15 mouse cellular contexts compared by ENCODE assay signal in genomic region chr4:44507861-44508260, GRCm38 (mm10).
DNase-seq lines count a peak whose midpoint lies in the region; ATAC-seq and TF ChIP-seq lines count a peak whose summit lies in the region.
"Had no signal": no experiment of that assay in that cellular context is flagged by ENCODE, and none has a peak within 500 bp of the region (broad histone marks: within the 10 kb centered on the region; RNA-seq: fewer than 3 reads in every experiment).

No protein-coding gene starts in this region.

- intact Hi-C loops in left cerebral cortex, postnatal 10 days (cut with DNase I) = no loop called here

- no peak for DNase-seq in forebrain, postnatal 0 days
- no peak for DNase-seq in stomach, postnatal 0 days (ENCODE audit: low spot score)
- DNase-seq in mesoderm, embryonic 11.5 days (ENCODE audit: low read depth, low spot score) = peak; percentile 37
- DNase-seq in left cerebral cortex, postnatal 10 days (ENCODE audit: extremely low spot score in 1 of 2, low spot score in 2 of 2) = no peak
- DNase-seq in urinary bladder, postnatal 36 days (ENCODE audit: low spot score in 2 of 2) = no peak
- DNase-seq: adrenal gland, adult 2 months; cerebellum, adult 11-12 months; gastrocnemius, postnatal 36 days; kidney, adult 8-10 months; thymus, adult 18-20 months had no signal

- H3K27ac ChIP-seq in forebrain, embryonic 12.5 days = no peak overlapping the region
- H3K27ac ChIP-seq in forebrain, postnatal 0 days (ENCODE audit: low read depth, low read length) = no peak overlapping the region
- no peak overlapping the region for H3K27ac ChIP-seq in stomach, embryonic 14.5 days (ENCODE audit: low read length)
- H3K27ac ChIP-seq in stomach, postnatal 0 days (replicated peaks) = no peak overlapping the region
- H3K27ac ChIP-seq in heart, embryonic 11.5 days (ENCODE audit: low read depth, low read length) = no peak overlapping the region
- H3K27ac ChIP-seq: embryonic facial prominence, embryonic 13.5 days; limb, embryonic 13.5 days had no signal

- no peak for TF ChIP-seq EP300 in stomach, postnatal 0 days (optimal IDR thresholded peaks at IDR 0.05)

- H3K9ac ChIP-seq in forebrain, embryonic 12.5 days = no peak overlapping the region
- H3K9ac ChIP-seq in forebrain, postnatal 0 days = no peak overlapping the region
- H3K9ac ChIP-seq in stomach, embryonic 14.5 days (replicated peaks; ENCODE audit: low read depth, low read length) = no peak overlapping the region
- H3K9ac ChIP-seq in stomach, postnatal 0 days (ENCODE audit: low read length) = no peak overlapping the region
- H3K9ac ChIP-seq in heart, embryonic 11.5 days (ENCODE audit: low read depth, low read length) = no peak overlapping the region
- H3K9ac ChIP-seq: embryonic facial prominence, embryonic 13.5 days; limb, embryonic 13.5 days had no signal

- peaks cover 87% of the 10 kb centered on the region for H3K27me3 ChIP-seq in forebrain, embryonic 12.5 days
- peaks cover 27% of the 10 kb centered on the region for H3K27me3 ChIP-seq in forebrain, postnatal 0 days (ENCODE audit: insufficient read depth, low read length)
- H3K27me3 ChIP-seq in stomach, embryonic 14.5 days (ENCODE audit: control insufficient read depth, insufficient read depth, low read length) = peaks cover 5% of the 10 kb centered on the region; the same call in 1 of the 2 replicates
- H3K27me3 ChIP-seq in stomach, postnatal 0 days (ENCODE audit: control insufficient read depth, insufficient read depth, low read length) = no peaks in the 10 kb centered on the region
- H3K27me3 ChIP-seq in heart, embryonic 11.5 days (ENCODE audit: control insufficient read depth, insufficient read depth, low read length) = peaks cover 13% of the 10 kb centered on the region

- peak overlapping the region; percentile 29; the same call in 1 of the 2 replicates for H3K4me2 ChIP-seq in forebrain, embryonic 12.5 days
- H3K4me2 ChIP-seq in forebrain, postnatal 0 days (ENCODE audit: low read depth) = no peak overlapping the region
- 0 out of 2 replicates have a peak overlapping the region, but pooled peaks have one; percentile 12 for H3K4me2 ChIP-seq in stomach, embryonic 14.5 days (replicated peaks; ENCODE audit: low read depth, low read length)
- no peak overlapping the region for H3K4me2 ChIP-seq in stomach, postnatal 0 days (replicated peaks; ENCODE audit: low read depth)
- no peak overlapping the region for H3K4me2 ChIP-seq in heart, embryonic 11.5 days
- H3K4me2 ChIP-seq: embryonic facial prominence, embryonic 13.5 days; limb, embryonic 13.5 days had no signal

- H3K9me3 ChIP-seq in forebrain, embryonic 12.5 days = no peaks in the 10 kb centered on the region
- H3K9me3 ChIP-seq in forebrain, postnatal 0 days (ENCODE audit: low read length) = no peaks in the 10 kb centered on the region
- no peaks in the 10 kb centered on the region for H3K9me3 ChIP-seq in stomach, embryonic 14.5 days (ENCODE audit: control insufficient read depth, low read depth, low read length)
- H3K9me3 ChIP-seq in stomach, postnatal 0 days (ENCODE audit: control insufficient read depth, low read length) = no peaks in the 10 kb centered on the region
- no peaks in the 10 kb centered on the region for H3K9me3 ChIP-seq in heart, embryonic 11.5 days (replicated peaks; ENCODE audit: control insufficient read depth, low read length)
- H3K9me3 ChIP-seq: embryonic facial prominence, embryonic 13.5 days; limb, embryonic 13.5 days had no signal

- H3K4me3 ChIP-seq in forebrain, embryonic 12.5 days (replicated peaks) = no peak overlapping the region
- H3K4me3 ChIP-seq in forebrain, postnatal 0 days (ENCODE audit: low read depth, low read length) = no peak overlapping the region
- no peak overlapping the region for H3K4me3 ChIP-seq in stomach, embryonic 14.5 days (ENCODE audit: low read depth, low read length)
- no peak overlapping the region for H3K4me3 ChIP-seq in stomach, postnatal 0 days (ENCODE audit: low read depth, low read length)
- no peak overlapping the region for H3K4me3 ChIP-seq in heart, embryonic 11.5 days (ENCODE audit: low read depth, low read length)
- H3K4me3 ChIP-seq: embryonic facial prominence, embryonic 13.5 days; limb, embryonic 13.5 days had no signal

- ATAC-seq in forebrain, embryonic 12.5 days (ENCODE audit: low FRiP score) = no peak
- ATAC-seq in forebrain, postnatal 0 days = no peak
- ATAC-seq in stomach, embryonic 14.5 days (ENCODE audit: insufficient number of reproducible peaks, insufficient read depth, low FRiP score, low read depth) = no peak
- no peak for ATAC-seq in stomach, postnatal 0 days (ENCODE audit: low FRiP score, low TSS enrichment)
- no peak for ATAC-seq in heart, embryonic 11.5 days (replicated peaks; ENCODE audit: insufficient number of reproducible peaks, low FRiP score, low TSS enrichment)

- 45% methylated on average over 14 of the region's 14 CpGs for WGBS in forebrain, embryonic 12.5 days
- 35% methylated on average over 14 of the region's 14 CpGs for WGBS in forebrain, postnatal 0 days
- WGBS in stomach, embryonic 14.5 days = 18% methylated on average over 14 of the region's 14 CpGs
- WGBS in stomach, postnatal 0 days = 19% methylated on average over 14 of the region's 14 CpGs
- 50% methylated on average over 14 of the region's 14 CpGs for WGBS in heart, embryonic 11.5 days (ENCODE audit: insufficient replicate concordance)

- H3K36me3 ChIP-seq in forebrain, embryonic 12.5 days (replicated peaks) = no peaks in the 10 kb centered on the region
- no peaks in the 10 kb centered on the region for H3K36me3 ChIP-seq in forebrain, postnatal 0 days (ENCODE audit: insufficient read depth)
- no peaks in the 10 kb centered on the region for H3K36me3 ChIP-seq in stomach, embryonic 14.5 days (ENCODE audit: control insufficient read depth, insufficient read depth, low read length)
- no peaks in the 10 kb centered on the region for H3K36me3 ChIP-seq in stomach, postnatal 0 days (ENCODE audit: control insufficient read depth, insufficient read depth, low read length)
- H3K36me3 ChIP-seq in heart, embryonic 11.5 days (ENCODE audit: control insufficient read depth, insufficient read depth, low read length) = no peaks in the 10 kb centered on the region
- H3K36me3 ChIP-seq: embryonic facial prominence, embryonic 13.5 days; limb, embryonic 13.5 days had no signal

- TF ChIP-seq CTCF in forebrain, postnatal 0 days (IDR thresholded peaks at IDR 0.05; ENCODE audit: low read depth) = no peak
- TF ChIP-seq CTCF in stomach, postnatal 0 days (IDR thresholded peaks at IDR 0.05; ENCODE audit: low read depth) = no peak

- H3K4me1 ChIP-seq in forebrain, embryonic 12.5 days = peaks cover 11% of the 10 kb centered on the region
- peaks cover 3% of the 10 kb centered on the region; the same call in 1 of the 2 replicates for H3K4me1 ChIP-seq in forebrain, postnatal 0 days (ENCODE audit: insufficient read depth)
- no peaks in the 10 kb centered on the region for H3K4me1 ChIP-seq in stomach, embryonic 14.5 days (ENCODE audit: control insufficient read depth, insufficient read depth, low read length)
- no peaks in the 10 kb centered on the region for H3K4me1 ChIP-seq in stomach, postnatal 0 days (replicated peaks; ENCODE audit: control insufficient read depth, insufficient read depth)
- no peaks in the 10 kb centered on the region for H3K4me1 ChIP-seq in heart, embryonic 11.5 days (ENCODE audit: control insufficient read depth, insufficient read depth, low read length)
- H3K4me1 ChIP-seq: limb, embryonic 13.5 days had no signal

Comparison
In these comparisons a context has a peak if more than half of its experiments do, and no peak if none do; other contexts are left out.
1. H3K4me2 ChIP-seq: peak in forebrain, embryonic 12.5 days (single experiment) and stomach, embryonic 14.5 days (single experiment); none in forebrain, postnatal 0 days (single experiment), stomach, postnatal 0 days (single experiment) and heart, embryonic 11.5 days (single experiment).